Mouse (Mus musculus): ENCODE results near the gene Foxa3. TPM values are rescaled to one million over a fixed set of nuclear protein-coding genes. Genes with fewer than 3 reads are reported as not detected.

The Foxa3 gene
- total RNA-seq, 1 experiment from 2014 or later, result 6.8 TPM

GRCm38 (mm10) chr7:18998835-18999234 is 24.5 kb downstream of the Foxa3 start:
- DNase-seq, result no peak

GRCm38 (mm10) chr7:18993036-18993435 is 30.3 kb downstream of the Foxa3 start:
- no peak for DNase-seq

- peak; percentile 52 for DNase-seq
Measured at GRCm38 (mm10) chr7:18992294-18992675, 31.1 kb downstream of the Foxa3 start.

- DNase-seq, result peak; percentile 36
Measured at GRCm38 (mm10) chr7:18991660-18992293, 31.6 kb downstream of the Foxa3 start.

GRCm38 (mm10) chr7:18990601-18991295 is 32.6 kb downstream of the Foxa3 start, which contains the start of gene Mypop:
Gene Mypop, plus strand, starts transcription at chr7:18991245.
- peak; percentile 100 for DNase-seq

GRCm38 (mm10) chr7:18989995-18990394 is 33.3 kb downstream of the Foxa3 start:
- DNase-seq, result no peak

- DNase-seq, result no peak
Measured at GRCm38 (mm10) chr7:18988780-18989179, 34.6 kb downstream of the Foxa3 start.

GRCm38 (mm10) chr7:18987747-18988146 is 35.6 kb downstream of the Foxa3 start:
- DNase-seq, result no peak

- DNase-seq, result no peak
Measured at GRCm38 (mm10) chr7:18987100-18987499, 36.2 kb downstream of the Foxa3 start, which contains the start of gene Nanos2. Gene Nanos2, plus strand, starts transcription at chr7:18987400.

- DNase-seq, result peak; percentile 46
Measured at GRCm38 (mm10) chr7:18986503-18986902, 36.8 kb downstream of the Foxa3 start.

GRCm38 (mm10) chr7:18978381-18978780 is 45.0 kb downstream of the Foxa3 start:
- no peak for DNase-seq

- no peak for DNase-seq
Measured at GRCm38 (mm10) chr7:18970956-18971355, 52.4 kb downstream of the Foxa3 start.

GRCm38 (mm10) chr7:18967603-18968002 is 55.7 kb downstream of the Foxa3 start:
- peak; percentile 23 for DNase-seq

GRCm38 (mm10) chr7:18965312-18965711 is 58.0 kb downstream of the Foxa3 start:
- DNase-seq, result no peak

GRCm38 (mm10) chr7:18963294-18963843 is 60.0 kb downstream of the Foxa3 start:
- DNase-seq, result no peak

Other genes starting within 250 kb of the Foxa3 start
- not detected in 2 replicates for gene Psg19, start 225.0 kb downstream of the Foxa3 start, total RNA-seq (2021)
- gene Psg17, start 201.9 kb downstream of the Foxa3 start, total RNA-seq (2021), result not detected in 2 replicates
- 5.1 and 6.3 TPM in 2 replicates for gene Mill2, start 183.6 kb downstream of the Foxa3 start, total RNA-seq (2021)
- 2.3 and 4.5 TPM in 2 replicates for gene Pglyrp1, start 152.2 kb downstream of the Foxa3 start, total RNA-seq (2021)
- gene Ccdc61, start 113.1 kb downstream of the Foxa3 start, total RNA-seq (2021), result 12.2 and 12.9 TPM in 2 replicates
- 7.2 and 8.0 TPM in 2 replicates for gene Nova2, start 97.7 kb downstream of the Foxa3 start, total RNA-seq (2021)
- gene Nanos2, start 36.1 kb downstream of the Foxa3 start, total RNA-seq (2021), result not detected in 2 replicates
- gene Mypop, start 32.3 kb downstream of the Foxa3 start, total RNA-seq (2021), result 7.1 and 8.2 TPM in 2 replicates
- gene Irf2bp1, start 19.5 kb downstream of the Foxa3 start, total RNA-seq (2021), result 35.9 and 38.6 TPM in 2 replicates
- gene Sympk, start 839 bp upstream of the Foxa3 start, total RNA-seq (2021), result 83.7 and 84.3 TPM in 2 replicates
- gene Rsph6a, start 31.2 kb upstream of the Foxa3 start, total RNA-seq (2021), result not detected in 2 replicates
- 45.7 and 47.7 TPM in 2 replicates for gene Dmwd, start 52.7 kb upstream of the Foxa3 start, total RNA-seq (2021)
- 64.2 and 65.6 TPM in 2 replicates for gene Dmpk, start 60.3 kb upstream of the Foxa3 start, total RNA-seq (2021)
- gene Six5, start 71.1 kb upstream of the Foxa3 start, total RNA-seq (2021), result 13.3 and 15.3 TPM in 2 replicates
- 0.19 TPM in 1 of 2 replicates, not detected in the other for gene Gm4969, start 94.8 kb upstream of the Foxa3 start, total RNA-seq (2021)
- 11.2 and 11.9 TPM in 2 replicates for gene Fbxo46, start 96.3 kb upstream of the Foxa3 start, total RNA-seq (2021)
- 13.2 and 15.2 TPM in 2 replicates for gene Qpctl, start 125.8 kb upstream of the Foxa3 start, total RNA-seq (2021)
- 79.1 and 87.8 TPM in 2 replicates for gene Snrpd2, start 126.2 kb upstream of the Foxa3 start, total RNA-seq (2021)
- 0.71 and 0.93 TPM in 2 replicates for gene Gipr, start 142.6 kb upstream of the Foxa3 start, total RNA-seq (2021)
- gene Eml2, start 152.9 kb upstream of the Foxa3 start, total RNA-seq (2021), result 36.9 and 46.6 TPM in 2 replicates
- gene Gpr4, start 189.0 kb upstream of the Foxa3 start, total RNA-seq (2021), result 9.7 and 12.4 TPM in 2 replicates
- gene Opa3, start 204.8 kb upstream of the Foxa3 start, total RNA-seq (2021), result 27.5 and 28.5 TPM in 2 replicates
- 62.0 and 79.0 TPM in 2 replicates for gene Vasp, start 248.3 kb upstream of the Foxa3 start, total RNA-seq (2021)